Mouse (Mus musculus) stomach, embryonic 16.5 days (tissue): ENCODE results near the gene Mbtps1. TPM values are rescaled to one million over a fixed set of nuclear protein-coding genes. Genes with fewer than 3 reads are reported as not detected.

Experiments used
- ATAC-seq: fragments of 200-750 bp; cut with Nextera tagmentation; 2 replicates; pipeline ENCODE4 v1.8.0; 2017; ENCODE audit warnings: moderate number of reproducible peaks, moderate TSS enrichment; ENCODE audit not compliant: insufficient read depth, low FRiP score
- H3K27ac ChIP-seq: fragments of 300-500 bp; sonication (generic); 2 replicates; pipeline ENCODE4 v1.5.1; 2014; ENCODE audit warnings: low read length
- H3K27me3 ChIP-seq: fragments of 300-500 bp; sonication (generic); 2 replicates; pipeline ENCODE4 v1.6.1; 2014; ENCODE audit warnings: low read length, control low read depth, mixed read lengths; ENCODE audit not compliant: control insufficient read depth, insufficient read depth
- H3K36me3 ChIP-seq: fragments of 300-500 bp; sonication (generic); 2 replicates; pipeline ENCODE4 v1.6.1; 2014; ENCODE audit warnings: low read length; ENCODE audit not compliant: control insufficient read depth, insufficient read depth
- H3K4me1 ChIP-seq: fragments of 300-500 bp; sonication (generic); 2 replicates; pipeline ENCODE4 v1.6.1; 2014; ENCODE audit warnings: low read length, control low read depth, mixed read lengths; ENCODE audit not compliant: control insufficient read depth, insufficient read depth
- H3K4me2 ChIP-seq: fragments of 300-500 bp; sonication (generic); 2 replicates; pipeline ENCODE4 v1.6.1; 2014; ENCODE audit warnings: low read depth, low read length, mixed read lengths
- H3K4me3 ChIP-seq: fragments of 300-500 bp; sonication (generic); replicated peaks from 2 replicates; pipeline ENCODE4 v1.5.1; 2014; ENCODE audit warnings: mild to moderate bottlenecking, low read length
- H3K9ac ChIP-seq: fragments of 300-500 bp; sonication (generic); 2 replicates; pipeline ENCODE4 v1.6.1; 2014; ENCODE audit warnings: low read length
- H3K9me3 ChIP-seq: fragments of 300-500 bp; sonication (generic); replicated peaks from 2 replicates; pipeline ENCODE4 v1.6.1; 2016; ENCODE audit warnings: low read length, control low read depth; ENCODE audit not compliant: control insufficient read depth
- WGBS: fragments of 180-500 bp; shearing (Covaris S2); extraction: QIAGEN DNeasy Blood & Tissue Kit; methylation state at CpG from one replicate; pipeline ENCODE4 v1.1.7; 2014; 5-methylcytosine and 5-hydroxymethylcytosine counted together
- polyA plus RNA-seq: library from polyadenylated mRNA; unstranded; fragments of >200 nt; fragmentation: Nextera tagmentation; extraction: Ambion mirVana; gene quantifications from 2 replicates; pipeline ENCODE4 v1.2.1, GENCODE M21; 2015

Gene Mbtps1
- polyA plus RNA-seq, 1 experiment from 2014 or later, result 108 TPM

GRCm38 (mm10) chr8:119568951-119569350, 10.4 kb upstream of the Mbtps1 start:
- Histone ChIP-seq H3K4me2 (no peak overlapping the region), H3K36me3 (peaks cover 9% of the 10 kb centered on the region; the same call in 1 of the 2 replicates), H3K27ac (no peak overlapping the region), H3K9ac (no peak overlapping the region), H3K27me3 (no peaks in the 10 kb centered on the region), H3K4me1 (peaks cover 3% of the 10 kb centered on the region), H3K4me3 (no peak overlapping the region), H3K9me3 (no peaks in the 10 kb centered on the region)
- ATAC-seq, result no peak
- WGBS, result 66% methylated on average over 7 of the region's 7 CpGs

GRCm38 (mm10) chr8:119568251-119568650, 9.7 kb upstream of the Mbtps1 start:
- Histone ChIP-seq H3K9me3 (no peaks in the 10 kb centered on the region), H3K36me3 (peaks cover 13% of the 10 kb centered on the region; the same call in 1 of the 2 replicates), H3K4me3 (no peak overlapping the region), H3K9ac (no peak overlapping the region), H3K27ac (no peak overlapping the region), H3K27me3 (no peaks in the 10 kb centered on the region), H3K4me1 (no peaks in the 10 kb centered on the region), H3K4me2 (no peak overlapping the region)
- 78% methylated on average over 9 of the region's 9 CpGs for WGBS
- ATAC-seq, result no peak

- no peak overlapping the region for H3K4me3 ChIP-seq
- no peaks in the 10 kb centered on the region for H3K27me3 ChIP-seq
- H3K27ac ChIP-seq, result no peak overlapping the region
- WGBS, result 75% methylated on average over 11 of the region's 11 CpGs
- no peaks in the 10 kb centered on the region for H3K9me3 ChIP-seq
- H3K4me1 ChIP-seq, result no peaks in the 10 kb centered on the region
- H3K4me2 ChIP-seq, result no peak overlapping the region
- no peak overlapping the region for H3K9ac ChIP-seq
- peaks cover 13% of the 10 kb centered on the region; the same call in 1 of the 2 replicates for H3K36me3 ChIP-seq
- ATAC-seq, result no peak
These were observed 7.8 kb upstream of the Mbtps1 start for GRCm38 (mm10) chr8:119566367-119566766.

- H3K4me2 ChIP-seq, result no peak overlapping the region
- H3K4me1 ChIP-seq, result no peaks in the 10 kb centered on the region
- H3K27me3 ChIP-seq, result no peaks in the 10 kb centered on the region
- H3K9ac ChIP-seq, result no peak overlapping the region
- 93% methylated on average over 14 of the region's 14 CpGs for WGBS
- H3K27ac ChIP-seq, result no peak overlapping the region
- H3K9me3 ChIP-seq, result no peaks in the 10 kb centered on the region
- no peak for ATAC-seq
- peaks cover 13% of the 10 kb centered on the region; the same call in 1 of the 2 replicates for H3K36me3 ChIP-seq
- no peak overlapping the region for H3K4me3 ChIP-seq
These were observed 5.3 kb upstream of the Mbtps1 start for GRCm38 (mm10) chr8:119563849-119564251.

GRCm38 (mm10) chr8:119559402-119559720, 826 bp upstream of the Mbtps1 start:
- peaks cover 15% of the 10 kb centered on the region for H3K4me1 ChIP-seq
- no peaks in the 10 kb centered on the region for H3K27me3 ChIP-seq
- H3K9me3 ChIP-seq, result no peaks in the 10 kb centered on the region
- H3K4me3 ChIP-seq, result no peak overlapping the region
- peak overlapping the region; percentile 39; the same call in 1 of the 2 replicates for H3K27ac ChIP-seq
- H3K36me3 ChIP-seq, result peaks cover 5% of the 10 kb centered on the region; the same call in 1 of the 2 replicates
- no peak for ATAC-seq
- H3K9ac ChIP-seq, result peak overlapping the region; percentile 75
- no peak overlapping the region for H3K4me2 ChIP-seq
- 89% methylated on average over 6 of the region's 6 CpGs for WGBS

GRCm38 (mm10) chr8:119557821-119558602, 523 bp downstream of the Mbtps1 start:
- ATAC-seq, result peak; percentile 91
- no peaks in the 10 kb centered on the region for H3K27me3 ChIP-seq
- peak overlapping the region; percentile 80 for H3K4me3 ChIP-seq
- peak overlapping the region; percentile 57 for H3K4me2 ChIP-seq
- peak overlapping the region; percentile 93 for H3K27ac ChIP-seq
- WGBS, result under 1% methylated on average over 55 of the region's 55 CpGs
- no peaks in the 10 kb centered on the region for H3K9me3 ChIP-seq
- H3K9ac ChIP-seq, result peak overlapping the region; percentile 94
- H3K4me1 ChIP-seq, result peaks cover 23% of the 10 kb centered on the region
- no peaks in the 10 kb centered on the region for H3K36me3 ChIP-seq

GRCm38 (mm10) chr8:119557132-119557531, 1.4 kb downstream of the Mbtps1 start:
- Histone ChIP-seq H3K9me3 (no peaks in the 10 kb centered on the region), H3K4me3 (peak overlapping the region; percentile 80), H3K36me3 (no peaks in the 10 kb centered on the region), H3K4me2 (peak overlapping the region; percentile 57), H3K27me3 (no peaks in the 10 kb centered on the region), H3K27ac (no peak overlapping the region), H3K4me1 (peaks cover 28% of the 10 kb centered on the region), H3K9ac (peak overlapping the region; percentile 94)
- WGBS, result 70% methylated on average over 9 of the region's 9 CpGs
- ATAC-seq, result no peak

GRCm38 (mm10) chr8:119555861-119556260, 2.7 kb downstream of the Mbtps1 start:
- WGBS, result 87% methylated on average over 6 of the region's 6 CpGs
- Histone ChIP-seq H3K9ac (no peak overlapping the region), H3K36me3 (no peaks in the 10 kb centered on the region), H3K4me3 (no peak overlapping the region), H3K4me2 (no peak overlapping the region), H3K27me3 (no peaks in the 10 kb centered on the region), H3K4me1 (peaks cover 28% of the 10 kb centered on the region), H3K27ac (no peak overlapping the region), H3K9me3 (no peaks in the 10 kb centered on the region)
- no peak for ATAC-seq

GRCm38 (mm10) chr8:119552967-119553366, 5.6 kb downstream of the Mbtps1 start:
- ATAC-seq, result no peak
- Histone ChIP-seq H3K9ac (no peak overlapping the region), H3K4me2 (no peak overlapping the region), H3K9me3 (no peaks in the 10 kb centered on the region), H3K4me1 (peaks cover 33% of the 10 kb centered on the region), H3K27ac (no peak overlapping the region), H3K36me3 (no peaks in the 10 kb centered on the region), H3K4me3 (no peak overlapping the region), H3K27me3 (no peaks in the 10 kb centered on the region)
- 67% methylated on average over 2 of the region's 2 CpGs for WGBS
